Mouse (Mus musculus): ENCODE measurements around the gene Kremen2. TPM values are rescaled to one million over a fixed set of nuclear protein-coding genes. Genes with fewer than 3 reads are reported as not detected.

Kremen2 gene
- polyA plus RNA-seq, 1 experiment: not detected

GRCm38 (mm10) chr17:23725999-23726757 lies 19.5 kb downstream of the Kremen2 start, which contains the start of gene Pkmyt1:
Gene Pkmyt1, plus strand, starts transcription at chr17:23726336.
- peak within 1 kb of the TSS; percentile 90 for H3K4me3 ChIP-seq (replicated peaks)
- peaks cover 2% of the 10 kb centered on the region for H3K36me3 ChIP-seq (ENCODE audit: control insufficient read depth)
- no peaks in the 10 kb centered on the region for H3K9me3 ChIP-seq (ENCODE audit: control insufficient read depth, low read length)
- H3K27me3 ChIP-seq (ENCODE audit: control insufficient read depth): no peaks in the 10 kb centered on the region; the same call in 1 of the 2 replicates
- TF ChIP-seq GATA1 (IDR thresholded peaks at IDR 0.05; ENCODE audit: low read length) (no peak), TAL1 (IDR thresholded peaks at IDR 0.05; ENCODE audit: low read length) (no peak)
- H3K4me1 ChIP-seq (ENCODE audit: control insufficient read depth): peaks cover 30% of the 10 kb centered on the region

DNA sequence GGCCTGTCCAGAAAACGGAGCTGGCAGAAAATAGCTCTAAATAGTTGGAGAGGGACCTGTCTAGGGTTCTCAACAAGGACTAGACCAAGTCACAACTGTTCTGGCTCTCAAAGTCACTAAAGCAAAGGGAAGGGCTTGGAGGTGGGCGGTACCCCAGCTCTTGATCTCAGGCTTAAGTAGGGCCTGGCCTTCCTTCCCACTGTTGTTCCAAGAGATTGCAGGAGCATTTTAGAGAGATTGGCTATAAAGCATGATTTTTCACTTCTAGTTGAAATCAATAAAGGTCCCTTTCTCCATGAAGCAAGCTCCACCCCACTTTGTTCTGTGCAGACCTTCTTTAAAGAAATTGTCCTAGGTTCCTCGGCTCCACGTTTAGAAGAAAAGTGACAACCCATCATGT lies 20.2 kb downstream of the Kremen2 start:
- Histone ChIP-seq H3K4me3 (replicated peaks) (peak overlapping the region; percentile 90), H3K36me3 (ENCODE audit: control insufficient read depth) (peaks cover 2% of the 10 kb centered on the region), H3K9me3 (ENCODE audit: control insufficient read depth, low read length) (no peaks in the 10 kb centered on the region), H3K4me1 (ENCODE audit: control insufficient read depth) (peaks cover 30% of the 10 kb centered on the region), H3K27me3 (ENCODE audit: control insufficient read depth) (no peaks in the 10 kb centered on the region; the same call in 1 of the 2 replicates)
- TF ChIP-seq TAL1 (IDR thresholded peaks at IDR 0.05; ENCODE audit: low read length) (no peak), GATA1 (IDR thresholded peaks at IDR 0.05; ENCODE audit: low read length) (no peak)

- TF ChIP-seq GATA1 (IDR thresholded peaks at IDR 0.05; ENCODE audit: low read length) (no peak), TAL1 (IDR thresholded peaks at IDR 0.05; ENCODE audit: low read length) (no peak)
- Histone ChIP-seq H3K4me3 (replicated peaks) (no peak within 1 kb of the TSS), H3K27me3 (ENCODE audit: control insufficient read depth) (peaks cover 2% of the 10 kb centered on the region; the same call in 1 of the 2 replicates), H3K36me3 (ENCODE audit: control insufficient read depth) (no peaks in the 10 kb centered on the region), H3K4me1 (ENCODE audit: control insufficient read depth) (peaks cover 23% of the 10 kb centered on the region), H3K9me3 (ENCODE audit: control insufficient read depth, low read length) (no peaks in the 10 kb centered on the region)
Measured at GRCm38 (mm10) chr17:23722376-23723125, 23.1 kb downstream of the Kremen2 start, which contains the start of gene 1520401A03Rik. Gene 1520401A03Rik, minus strand, starts transcription at chr17:23722783.

DNA sequence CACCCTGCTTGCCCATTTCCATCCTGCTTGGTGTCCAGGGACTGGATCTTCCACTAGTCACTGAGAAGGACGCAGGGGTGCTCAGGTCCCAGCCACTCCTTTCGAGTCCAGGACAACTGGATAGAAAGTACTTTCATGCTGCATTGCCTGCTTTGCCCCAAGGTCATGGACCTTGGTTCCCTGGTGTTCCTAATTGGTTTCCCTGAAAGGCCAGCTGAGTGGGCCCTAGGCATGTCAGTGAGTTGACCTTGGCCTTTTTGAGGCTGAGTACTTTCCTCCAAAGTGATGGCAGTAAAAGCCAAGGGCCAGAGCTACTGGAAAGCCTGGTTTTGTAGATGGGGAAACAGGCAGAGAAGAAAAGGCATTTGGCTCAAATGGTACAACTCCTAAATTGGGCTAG lies 23.7 kb downstream of the Kremen2 start:
- Histone ChIP-seq H3K27me3 (ENCODE audit: control insufficient read depth) (peaks cover 2% of the 10 kb centered on the region; the same call in 1 of the 2 replicates), H3K9me3 (ENCODE audit: control insufficient read depth, low read length) (no peaks in the 10 kb centered on the region), H3K4me1 (ENCODE audit: control insufficient read depth) (peaks cover 16% of the 10 kb centered on the region), H3K4me3 (replicated peaks) (no peak overlapping the region), H3K36me3 (ENCODE audit: control insufficient read depth) (no peaks in the 10 kb centered on the region)
- TF ChIP-seq TAL1 (IDR thresholded peaks at IDR 0.05; ENCODE audit: low read length) (no peak), GATA1 (IDR thresholded peaks at IDR 0.05; ENCODE audit: low read length) (no peak)

- TF ChIP-seq TAL1 (IDR thresholded peaks at IDR 0.05; ENCODE audit: low read length): no peak
- TF ChIP-seq GATA1 (IDR thresholded peaks at IDR 0.05; ENCODE audit: low read length): no peak
- Histone ChIP-seq H3K36me3 (ENCODE audit: control insufficient read depth) (no peaks in the 10 kb centered on the region), H3K4me1 (ENCODE audit: control insufficient read depth) (no peaks in the 10 kb centered on the region), H3K9me3 (ENCODE audit: control insufficient read depth, low read length) (no peaks in the 10 kb centered on the region), H3K27me3 (ENCODE audit: control insufficient read depth) (peaks cover 2% of the 10 kb centered on the region; the same call in 1 of the 2 replicates), H3K4me3 (replicated peaks) (no peak overlapping the region)
Measured at GRCm38 (mm10) chr17:23719455-23719854, 26.2 kb downstream of the Kremen2 start.

GRCm38 (mm10) chr17:23717003-23717402 lies 28.6 kb downstream of the Kremen2 start:
- Histone ChIP-seq H3K4me3 (replicated peaks) (no peak overlapping the region), H3K4me1 (ENCODE audit: control insufficient read depth) (no peaks in the 10 kb centered on the region), H3K9me3 (ENCODE audit: control insufficient read depth, low read length) (no peaks in the 10 kb centered on the region), H3K36me3 (ENCODE audit: control insufficient read depth) (no peaks in the 10 kb centered on the region), H3K27me3 (ENCODE audit: control insufficient read depth) (peaks cover 4% of the 10 kb centered on the region; the same call in 1 of the 2 replicates)
- TF ChIP-seq GATA1 (IDR thresholded peaks at IDR 0.05; ENCODE audit: low read length): no peak

DNA sequence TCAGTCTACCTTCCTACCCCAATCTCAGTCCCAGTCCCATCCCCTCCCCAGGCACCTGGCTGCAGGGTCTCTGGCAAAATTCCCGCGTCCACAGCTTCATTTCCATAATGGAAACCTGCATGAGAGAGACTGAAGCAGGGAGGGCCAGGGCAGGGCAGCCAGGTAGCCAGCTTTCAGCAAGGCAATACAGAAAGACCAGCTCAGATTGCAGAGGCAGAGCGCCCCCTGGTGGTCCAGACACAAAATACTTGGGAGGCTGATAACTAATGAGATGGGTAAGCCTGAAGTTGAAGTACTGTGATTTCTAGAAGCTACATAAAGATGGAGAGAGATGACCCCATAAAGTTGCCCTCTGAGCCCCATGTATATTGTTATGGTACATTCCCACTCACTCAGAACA lies 39.4 kb downstream of the Kremen2 start:
- H3K9me3 ChIP-seq (ENCODE audit: control insufficient read depth, low read length): no peaks in the 10 kb centered on the region
- TF ChIP-seq GATA1 (IDR thresholded peaks at IDR 0.05; ENCODE audit: low read length) (no peak), TAL1 (IDR thresholded peaks at IDR 0.05; ENCODE audit: low read length) (no peak)
- no peak overlapping the region for H3K4me3 ChIP-seq (replicated peaks)
- no peaks in the 10 kb centered on the region for H3K4me1 ChIP-seq (ENCODE audit: control insufficient read depth)
- no peaks in the 10 kb centered on the region for H3K36me3 ChIP-seq (ENCODE audit: control insufficient read depth)
- peaks cover 28% of the 10 kb centered on the region for H3K27me3 ChIP-seq (ENCODE audit: control insufficient read depth)

DNA sequence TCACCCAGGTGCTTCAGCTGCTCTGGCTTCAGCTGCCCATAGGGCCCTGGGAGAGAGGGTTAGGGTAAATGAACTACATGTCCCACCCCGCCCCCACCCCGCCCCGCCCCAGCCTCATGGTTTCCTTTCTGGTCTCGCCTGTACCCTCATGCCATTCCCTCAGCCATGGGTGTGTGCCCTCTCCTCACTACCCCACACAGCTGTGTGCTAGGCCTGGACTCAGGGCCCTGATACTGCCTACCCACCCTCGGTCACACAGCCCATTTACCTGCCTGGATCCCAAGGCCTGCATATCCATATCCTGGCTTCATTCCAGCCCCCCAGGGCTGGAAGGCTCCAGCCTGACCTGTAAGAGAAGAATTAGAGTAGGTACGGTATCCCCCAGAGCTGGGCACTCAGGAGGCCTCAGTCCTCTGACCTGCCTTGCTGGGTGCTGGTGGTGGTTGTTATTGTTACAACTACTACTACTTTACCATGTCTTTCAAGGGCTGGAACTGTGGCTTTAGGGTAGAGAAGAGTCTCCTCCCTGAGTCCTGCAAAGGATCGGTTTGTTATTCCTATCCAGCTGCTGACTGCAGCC lies 40.0 kb downstream of the Kremen2 start:
- Histone ChIP-seq H3K9me3 (ENCODE audit: control insufficient read depth, low read length) (no peaks in the 10 kb centered on the region), H3K36me3 (ENCODE audit: control insufficient read depth) (no peaks in the 10 kb centered on the region), H3K4me1 (ENCODE audit: control insufficient read depth) (no peaks in the 10 kb centered on the region), H3K4me3 (replicated peaks) (no peak overlapping the region), H3K27me3 (ENCODE audit: control insufficient read depth) (peaks cover 34% of the 10 kb centered on the region)
- TF ChIP-seq TAL1 (IDR thresholded peaks at IDR 0.05; ENCODE audit: low read length) (no peak), GATA1 (IDR thresholded peaks at IDR 0.05; ENCODE audit: low read length) (no peak)

GRCm38 (mm10) chr17:23704741-23705140 lies 40.9 kb downstream of the Kremen2 start:
- TF ChIP-seq GATA1 (IDR thresholded peaks at IDR 0.05; ENCODE audit: low read length) (no peak), TAL1 (IDR thresholded peaks at IDR 0.05; ENCODE audit: low read length) (no peak)
- Histone ChIP-seq H3K36me3 (ENCODE audit: control insufficient read depth) (no peaks in the 10 kb centered on the region), H3K4me3 (replicated peaks) (no peak overlapping the region), H3K9me3 (ENCODE audit: control insufficient read depth, low read length) (peaks cover 3% of the 10 kb centered on the region; the same call in 1 of the 2 replicates), H3K27me3 (ENCODE audit: control insufficient read depth) (peaks cover 43% of the 10 kb centered on the region), H3K4me1 (ENCODE audit: control insufficient read depth) (peaks cover 5% of the 10 kb centered on the region)
